Mouse (Mus musculus): ENCODE results near the gene Rps6ka2. TPM values are rescaled to one million over a fixed set of nuclear protein-coding genes. Genes with fewer than 3 reads are reported as not detected.

Gene Rps6ka2
- polyA plus RNA-seq, 1 experiment from 2014 or later = 12.7 TPM

- H3K27me3 ChIP-seq (replicated peaks; ENCODE audit: control insufficient read depth, insufficient read depth, low read length) = no peaks in the 10 kb centered on the region
- ATAC-seq (replicated peaks; ENCODE audit: low FRiP score) (no peak), DNase-seq (ENCODE audit: low spot score) (no peak)
- no peaks in the 10 kb centered on the region for H3K36me3 ChIP-seq (ENCODE audit: control insufficient read depth, insufficient read depth, low read length)
- peaks cover 24% of the 10 kb centered on the region for H3K4me1 ChIP-seq (replicated peaks; ENCODE audit: control insufficient read depth, insufficient read depth, low read length)
- WGBS = 54% methylated on average over 12 of the region's 12 CpGs
- no peak overlapping the region for H3K9ac ChIP-seq (ENCODE audit: low read depth, low read length)
- H3K4me2 ChIP-seq = no peak overlapping the region
- H3K27ac ChIP-seq (ENCODE audit: low read depth, low read length) = no peak overlapping the region
- no peak overlapping the region for H3K4me3 ChIP-seq (ENCODE audit: low read depth, low read length)
- no peaks in the 10 kb centered on the region for H3K9me3 ChIP-seq (ENCODE audit: control insufficient read depth, low read length)
These were observed 95.9 kb downstream of the Rps6ka2 start for GRCm38 (mm10) chr17:7265705-7266368.

DNA sequence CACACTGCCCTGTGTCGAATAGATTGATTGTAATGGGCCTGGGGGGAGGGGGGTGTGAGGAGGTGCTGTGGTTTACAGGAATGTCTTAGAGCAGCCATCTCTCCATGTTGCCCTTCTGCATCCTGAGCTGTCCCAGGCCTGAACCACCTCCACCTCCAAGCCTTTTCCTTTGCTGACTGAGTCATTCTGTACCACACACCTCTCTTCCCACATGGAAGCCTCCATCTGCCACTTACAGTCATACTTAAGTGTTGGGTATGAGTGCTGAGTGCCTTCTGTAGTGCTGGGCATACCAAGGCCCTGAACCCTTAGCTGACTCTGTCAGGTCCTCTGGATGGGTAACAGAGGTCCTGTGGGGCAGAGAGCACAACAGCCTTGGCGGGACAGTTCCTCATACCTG is 97.9 kb downstream of the Rps6ka2 start:
- no peak overlapping the region for H3K27ac ChIP-seq (ENCODE audit: low read depth, low read length)
- H3K4me2 ChIP-seq = no peak overlapping the region
- DNase-seq (ENCODE audit: low spot score) (no peak), ATAC-seq (replicated peaks; ENCODE audit: low FRiP score) (no peak)
- H3K27me3 ChIP-seq (replicated peaks; ENCODE audit: control insufficient read depth, insufficient read depth, low read length) = no peaks in the 10 kb centered on the region
- no peak overlapping the region for H3K9ac ChIP-seq (ENCODE audit: low read depth, low read length)
- no peaks in the 10 kb centered on the region for H3K9me3 ChIP-seq (ENCODE audit: control insufficient read depth, low read length)
- no peaks in the 10 kb centered on the region for H3K36me3 ChIP-seq (ENCODE audit: control insufficient read depth, insufficient read depth, low read length)
- H3K4me3 ChIP-seq (ENCODE audit: low read depth, low read length) = no peak overlapping the region
- H3K4me1 ChIP-seq (replicated peaks; ENCODE audit: control insufficient read depth, insufficient read depth, low read length) = peaks cover 19% of the 10 kb centered on the region
- 64% methylated on average over 2 of the region's 2 CpGs for WGBS

DNA sequence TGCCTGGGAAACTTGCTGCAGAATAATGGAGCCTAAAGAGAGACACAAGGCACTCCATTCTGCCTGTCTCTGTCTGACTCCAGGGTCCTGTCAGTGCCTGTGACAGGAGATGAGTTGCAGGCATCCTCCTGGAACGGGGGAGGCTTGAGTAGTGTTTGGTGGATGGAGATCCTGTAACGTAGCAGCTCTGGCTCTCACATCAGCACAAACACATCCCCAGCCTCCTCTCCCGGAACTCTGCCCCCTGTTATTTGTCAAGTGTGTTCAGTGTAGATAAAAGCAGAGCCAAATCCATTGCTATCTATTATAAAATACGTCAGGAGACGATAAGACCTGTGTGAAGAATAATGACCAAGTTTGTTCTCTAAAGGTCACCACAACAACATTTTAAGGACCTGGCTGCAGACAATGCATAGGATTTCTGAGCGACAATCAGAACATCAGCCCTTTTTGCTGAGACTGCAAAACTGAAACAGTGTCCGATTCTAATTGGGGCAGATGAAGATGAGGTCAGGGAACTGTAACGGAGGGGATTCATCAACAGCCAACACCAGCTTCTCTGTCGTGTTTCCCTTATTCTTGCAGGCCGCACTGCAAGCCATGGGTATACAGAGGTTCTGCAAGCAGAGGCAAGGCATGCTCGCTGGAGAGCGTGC is 99.4 kb downstream of the Rps6ka2 start:
- Histone ChIP-seq H3K27me3 (replicated peaks; ENCODE audit: control insufficient read depth, insufficient read depth, low read length) (no peaks in the 10 kb centered on the region), H3K4me2 (no peak overlapping the region; the same call in 1 of the 2 replicates), H3K27ac (ENCODE audit: low read depth, low read length) (peak overlapping the region; percentile 56), H3K36me3 (ENCODE audit: control insufficient read depth, insufficient read depth, low read length) (no peaks in the 10 kb centered on the region), H3K9me3 (ENCODE audit: control insufficient read depth, low read length) (no peaks in the 10 kb centered on the region), H3K4me3 (ENCODE audit: low read depth, low read length) (no peak overlapping the region), H3K4me1 (replicated peaks; ENCODE audit: control insufficient read depth, insufficient read depth, low read length) (peaks cover 21% of the 10 kb centered on the region), H3K9ac (ENCODE audit: low read depth, low read length) (no peak overlapping the region)
- WGBS = 40% methylated on average over 12 of the region's 12 CpGs
- ATAC-seq (replicated peaks; ENCODE audit: low FRiP score) (peak; percentile 38; the same call in 1 of the 2 replicates), DNase-seq (ENCODE audit: low spot score) (no peak)

GRCm38 (mm10) chr17:7270506-7270905 is 100.6 kb downstream of the Rps6ka2 start:
- no peak for ATAC-seq (replicated peaks; ENCODE audit: low FRiP score)

GRCm38 (mm10) chr17:7271522-7272134 is 101.7 kb downstream of the Rps6ka2 start:
- H3K9ac ChIP-seq (ENCODE audit: low read depth, low read length) = no peak overlapping the region
- H3K4me1 ChIP-seq (replicated peaks; ENCODE audit: control insufficient read depth, insufficient read depth, low read length) = peaks cover 21% of the 10 kb centered on the region
- no peak overlapping the region for H3K4me3 ChIP-seq (ENCODE audit: low read depth, low read length)
- H3K9me3 ChIP-seq (ENCODE audit: control insufficient read depth, low read length) = no peaks in the 10 kb centered on the region
- H3K27ac ChIP-seq (ENCODE audit: low read depth, low read length) = no peak overlapping the region
- 59% methylated on average over 10 of the region's 10 CpGs for WGBS
- H3K36me3 ChIP-seq (ENCODE audit: control insufficient read depth, insufficient read depth, low read length) = no peaks in the 10 kb centered on the region
- ATAC-seq (replicated peaks; ENCODE audit: low FRiP score) = no peak
- H3K4me2 ChIP-seq = no peak overlapping the region
- DNase-seq (ENCODE audit: low spot score) = no peak
- no peaks in the 10 kb centered on the region for H3K27me3 ChIP-seq (replicated peaks; ENCODE audit: control insufficient read depth, insufficient read depth, low read length)

More at GRCm38 (mm10) chr17:7270506-7270905, 100.6 kb downstream of the Rps6ka2 start:
- WGBS = 68% methylated on average over 8 of the region's 8 CpGs
- Histone ChIP-seq H3K4me1 (replicated peaks; ENCODE audit: control insufficient read depth, insufficient read depth, low read length) (peaks cover 21% of the 10 kb centered on the region), H3K27me3 (replicated peaks; ENCODE audit: control insufficient read depth, insufficient read depth, low read length) (no peaks in the 10 kb centered on the region), H3K36me3 (ENCODE audit: control insufficient read depth, insufficient read depth, low read length) (no peaks in the 10 kb centered on the region), H3K9ac (ENCODE audit: low read depth, low read length) (no peak overlapping the region), H3K4me3 (ENCODE audit: low read depth, low read length) (no peak overlapping the region), H3K9me3 (ENCODE audit: control insufficient read depth, low read length) (no peaks in the 10 kb centered on the region), H3K27ac (ENCODE audit: low read depth, low read length) (peak overlapping the region; percentile 56; the same call in 1 of the 2 replicates), H3K4me2 (no peak overlapping the region)
- DNase-seq (ENCODE audit: low spot score) = no peak

GRCm38 (mm10) chr17:7273054-7273453 is 103.1 kb downstream of the Rps6ka2 start:
- Histone ChIP-seq H3K27ac (ENCODE audit: low read depth, low read length) (no peak overlapping the region), H3K4me1 (replicated peaks; ENCODE audit: control insufficient read depth, insufficient read depth, low read length) (peaks cover 21% of the 10 kb centered on the region), H3K4me2 (no peak overlapping the region), H3K9ac (ENCODE audit: low read depth, low read length) (no peak overlapping the region), H3K9me3 (ENCODE audit: control insufficient read depth, low read length) (no peaks in the 10 kb centered on the region), H3K36me3 (ENCODE audit: control insufficient read depth, insufficient read depth, low read length) (no peaks in the 10 kb centered on the region), H3K27me3 (replicated peaks; ENCODE audit: control insufficient read depth, insufficient read depth, low read length) (no peaks in the 10 kb centered on the region), H3K4me3 (ENCODE audit: low read depth, low read length) (no peak overlapping the region)
- ATAC-seq (replicated peaks; ENCODE audit: low FRiP score) (peak; percentile 29; the same call in 1 of the 2 replicates), DNase-seq (ENCODE audit: low spot score) (no peak)
- WGBS = 59% methylated on average over 9 of the region's 9 CpGs

DNA sequence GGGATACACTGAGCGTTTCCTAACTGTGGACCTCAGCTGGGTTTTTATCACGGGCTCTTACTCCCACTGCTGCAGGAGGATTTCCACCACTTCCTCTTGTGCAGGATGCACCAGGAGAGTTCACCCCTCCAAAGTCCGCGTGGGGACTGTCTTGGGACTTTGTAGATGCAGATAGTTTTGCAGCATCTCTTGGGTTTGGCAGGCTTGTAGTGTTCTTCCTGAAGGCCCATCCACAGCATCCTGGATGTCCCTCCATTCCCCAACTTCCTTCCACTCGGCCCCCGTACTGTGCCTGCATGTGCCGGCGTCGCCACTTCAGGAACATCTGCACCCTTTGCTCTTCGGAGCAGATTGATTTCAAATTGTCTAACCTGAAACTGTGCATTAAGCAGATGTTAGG is 103.9 kb downstream of the Rps6ka2 start:
- Histone ChIP-seq H3K4me2 (no peak overlapping the region), H3K27ac (ENCODE audit: low read depth, low read length) (no peak overlapping the region), H3K4me1 (replicated peaks; ENCODE audit: control insufficient read depth, insufficient read depth, low read length) (peaks cover 21% of the 10 kb centered on the region), H3K27me3 (replicated peaks; ENCODE audit: control insufficient read depth, insufficient read depth, low read length) (no peaks in the 10 kb centered on the region), H3K36me3 (ENCODE audit: control insufficient read depth, insufficient read depth, low read length) (no peaks in the 10 kb centered on the region), H3K9me3 (ENCODE audit: control insufficient read depth, low read length) (no peaks in the 10 kb centered on the region), H3K4me3 (ENCODE audit: low read depth, low read length) (no peak overlapping the region), H3K9ac (ENCODE audit: low read depth, low read length) (no peak overlapping the region)
- ATAC-seq (replicated peaks; ENCODE audit: low FRiP score) (no peak), DNase-seq (ENCODE audit: low spot score) (no peak)
- 69% methylated on average over 10 of the region's 10 CpGs for WGBS

DNA sequence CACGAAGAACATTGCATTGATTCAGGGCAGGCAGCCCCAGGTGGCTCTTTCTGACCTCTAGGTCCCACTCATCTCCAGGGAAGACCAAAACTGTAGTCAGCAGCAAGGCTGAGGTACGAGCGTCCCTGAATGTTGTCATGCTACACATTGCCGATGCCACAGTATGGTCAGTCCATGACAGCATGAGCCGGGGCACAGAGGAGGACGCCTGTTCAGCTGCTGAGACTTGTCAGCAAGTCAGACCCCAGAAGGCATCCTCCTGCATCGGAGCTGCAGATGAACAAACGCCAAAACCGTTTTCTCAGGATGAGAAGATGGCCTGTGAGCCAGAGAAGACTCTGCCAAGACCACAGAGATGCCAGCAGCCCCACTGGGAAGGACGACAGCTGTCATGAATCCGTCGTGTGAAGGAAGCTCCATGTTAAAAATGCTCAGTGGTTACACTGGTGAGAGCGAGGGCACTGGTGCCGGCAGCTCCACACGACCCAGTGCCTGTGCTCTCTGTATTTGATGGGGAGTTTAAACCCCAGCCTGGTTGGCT is 108.9 kb downstream of the Rps6ka2 start:
- H3K4me2 ChIP-seq = no peak overlapping the region
- no peaks in the 10 kb centered on the region; the same call in 1 of the 2 replicates for H3K36me3 ChIP-seq (ENCODE audit: control insufficient read depth, insufficient read depth, low read length)
- H3K4me3 ChIP-seq (ENCODE audit: low read depth, low read length) = no peak overlapping the region

More for the DNA sequence above, 108.9 kb downstream of the Rps6ka2 start:
- Histone ChIP-seq H3K27ac (ENCODE audit: low read depth, low read length) (no peak overlapping the region), H3K27me3 (replicated peaks; ENCODE audit: control insufficient read depth, insufficient read depth, low read length) (no peaks in the 10 kb centered on the region), H3K9me3 (ENCODE audit: control insufficient read depth, low read length) (no peaks in the 10 kb centered on the region), H3K4me1 (replicated peaks; ENCODE audit: control insufficient read depth, insufficient read depth, low read length) (peaks cover 4% of the 10 kb centered on the region; the same call in 1 of the 2 replicates), H3K9ac (ENCODE audit: low read depth, low read length) (no peak overlapping the region)
- DNase-seq (ENCODE audit: low spot score) = no peak
- no peak for ATAC-seq (replicated peaks; ENCODE audit: low FRiP score)
- WGBS = 89% methylated on average over 15 of the region's 15 CpGs

All from liver, embryonic 11.5 days (tissue).